Mouse (Mus musculus): ENCODE measurements around the gene Prdx4. TPM values are rescaled to one million over a fixed set of nuclear protein-coding genes. Genes with fewer than 3 reads are reported as not detected.
"Not testable (repeated sequence)": the region's sequence is repeated elsewhere in the genome, so short reads cannot be mapped to it uniquely, and the experiment has no call there.

The Prdx4 gene
- 137 and 143 TPM in 2 replicates for polyA plus RNA-seq (2016; fragmentation: Nextera tagmentation; extraction: Ambion mirVana)

GRCm38 (mm10) chrX:155340654-155341053 is at the start of gene Prdx4:
Gene Prdx4, minus strand, starts transcription at chrX:155340754.
- Histone ChIP-seq H3K36me3 (no peaks in the 10 kb centered on the region), H3K4me3 (no peak within 1 kb of the TSS), H3K9ac (no peak within 1 kb of the TSS), H3K4me2 (no peak within 1 kb of the TSS), H3K27me3 (replicated peaks) (no peaks in the 10 kb centered on the region), H3K9me3 (replicated peaks) (no peaks in the 10 kb centered on the region), H3K27ac (no peak within 1 kb of the TSS), H3K4me1 (0 out of 2 replicates have a peak, but pooled peaks cover 3% of the 10 kb centered on the region)
- no peak for ATAC-seq

- Histone ChIP-seq H3K27me3 (replicated peaks) (no peaks in the 10 kb centered on the region), H3K4me1 (no peaks in the 10 kb centered on the region), H3K4me2 (no peak overlapping the region), H3K4me3 (no peak overlapping the region), H3K36me3 (no peaks in the 10 kb centered on the region), H3K9ac (no peak overlapping the region), H3K27ac (no peak overlapping the region), H3K9me3 (replicated peaks) (no peaks in the 10 kb centered on the region)
- WGBS (ENCODE audit: insufficient replicate concordance) = 18% methylated on average over 2 of the region's 2 CpGs
- no peak for ATAC-seq
Observed at GRCm38 (mm10) chrX:155376538-155376937, 36.0 kb upstream of the Prdx4 start.

GRCm38 (mm10) chrX:155375458-155375857 is 34.9 kb upstream of the Prdx4 start:
- no peak for ATAC-seq
- WGBS (ENCODE audit: insufficient replicate concordance) = 29% methylated on average over 1 of the region's 1 CpGs
- Histone ChIP-seq H3K27ac (no peak overlapping the region), H3K4me1 (no peaks in the 10 kb centered on the region), H3K4me3 (no peak overlapping the region), H3K4me2 (no peak overlapping the region), H3K36me3 (no peaks in the 10 kb centered on the region), H3K9me3 (replicated peaks) (no peaks in the 10 kb centered on the region), H3K27me3 (replicated peaks) (no peaks in the 10 kb centered on the region), H3K9ac (no peak overlapping the region)

GRCm38 (mm10) chrX:155370110-155370509 is 29.6 kb upstream of the Prdx4 start:
- 39% methylated on average over 3 of the region's 3 CpGs for WGBS (ENCODE audit: insufficient replicate concordance)
- not testable (repeated sequence) for ATAC-seq; H3K9me3 ChIP-seq (replicated peaks)

GRCm38 (mm10) chrX:155365095-155365494 is 24.5 kb upstream of the Prdx4 start:
- Histone ChIP-seq H3K4me1 (no peaks in the 10 kb centered on the region), H3K27ac (no peak overlapping the region), H3K4me3 (no peak overlapping the region), H3K36me3 (no peaks in the 10 kb centered on the region), H3K9ac (no peak overlapping the region), H3K9me3 (replicated peaks) (no peaks in the 10 kb centered on the region), H3K27me3 (replicated peaks) (no peaks in the 10 kb centered on the region), H3K4me2 (no peak overlapping the region)
- no peak for ATAC-seq
- WGBS (ENCODE audit: insufficient replicate concordance) = 20% methylated on average over 2 of the region's 2 CpGs

More at GRCm38 (mm10) chrX:155370110-155370509, 29.6 kb upstream of the Prdx4 start:
- H3K4me1 ChIP-seq; H3K27ac ChIP-seq; H3K4me2 ChIP-seq; H3K9ac ChIP-seq; H3K36me3 ChIP-seq; H3K4me3 ChIP-seq; H3K27me3 ChIP-seq (replicated peaks): not testable (repeated sequence)

GRCm38 (mm10) chrX:155346249-155346648 is 5.7 kb upstream of the Prdx4 start:
- Histone ChIP-seq H3K4me3 (no peak overlapping the region), H3K9me3 (replicated peaks) (no peaks in the 10 kb centered on the region), H3K4me2 (no peak overlapping the region), H3K27ac (no peak overlapping the region), H3K9ac (no peak overlapping the region), H3K4me1 (no peaks in the 10 kb centered on the region), H3K36me3 (no peaks in the 10 kb centered on the region), H3K27me3 (replicated peaks) (no peaks in the 10 kb centered on the region)
- ATAC-seq = no peak
- 82% methylated on average over 2 of the region's 2 CpGs for WGBS (ENCODE audit: insufficient replicate concordance)

- H3K27ac ChIP-seq = peak overlapping the region; percentile 84
- peak overlapping the region; percentile 67 for H3K4me2 ChIP-seq
- H3K36me3 ChIP-seq = peaks cover 5% of the 10 kb centered on the region; the same call in 1 of the 2 replicates
- no peaks in the 10 kb centered on the region for H3K27me3 ChIP-seq (replicated peaks)
- peak overlapping the region; percentile 66 for H3K4me3 ChIP-seq
- 0 out of 2 replicates have a peak, but pooled peaks cover 3% of the 10 kb centered on the region for H3K4me1 ChIP-seq
- no peaks in the 10 kb centered on the region for H3K9me3 ChIP-seq (replicated peaks)
- peak overlapping the region; percentile 62 for H3K9ac ChIP-seq
- WGBS (ENCODE audit: insufficient replicate concordance) = 8% methylated on average over 49 of the region's 49 CpGs
- ATAC-seq = peak; percentile 97
Observed at GRCm38 (mm10) chrX:155337905-155338721, 2.4 kb downstream of the Prdx4 start.

- Histone ChIP-seq H3K4me2 (peak overlapping the region; percentile 67), H3K27ac (peak overlapping the region; percentile 84; the same call in 1 of the 2 replicates), H3K4me3 (peak overlapping the region; percentile 66), H3K36me3 (peaks cover 11% of the 10 kb centered on the region; the same call in 1 of the 2 replicates), H3K27me3 (replicated peaks) (no peaks in the 10 kb centered on the region), H3K9me3 (replicated peaks) (no peaks in the 10 kb centered on the region), H3K9ac (peak overlapping the region; percentile 62), H3K4me1 (0 out of 2 replicates have a peak, but pooled peaks cover 3% of the 10 kb centered on the region)
- no peak for ATAC-seq
- 20% methylated on average over 7 of the region's 7 CpGs for WGBS (ENCODE audit: insufficient replicate concordance)
Observed at GRCm38 (mm10) chrX:155337567-155337904, 3.0 kb downstream of the Prdx4 start.

GRCm38 (mm10) chrX:155318005-155318404 is 22.5 kb downstream of the Prdx4 start:
- WGBS (ENCODE audit: insufficient replicate concordance) = 37% methylated on average over 4 of the region's 4 CpGs
- Histone ChIP-seq H3K4me1 (no peaks in the 10 kb centered on the region), H3K9ac (no peak overlapping the region), H3K4me3 (no peak overlapping the region), H3K27ac (no peak overlapping the region), H3K4me2 (no peak overlapping the region), H3K36me3 (no peaks in the 10 kb centered on the region), H3K9me3 (replicated peaks) (no peaks in the 10 kb centered on the region), H3K27me3 (replicated peaks) (no peaks in the 10 kb centered on the region)
- no peak for ATAC-seq

GRCm38 (mm10) chrX:155306390-155306789 is 34.2 kb downstream of the Prdx4 start:
- ATAC-seq = no peak
- Histone ChIP-seq H3K9ac (no peak overlapping the region), H3K4me3 (no peak overlapping the region), H3K36me3 (no peaks in the 10 kb centered on the region), H3K27me3 (replicated peaks) (no peaks in the 10 kb centered on the region), H3K4me1 (no peaks in the 10 kb centered on the region), H3K4me2 (no peak overlapping the region), H3K27ac (no peak overlapping the region), H3K9me3 (replicated peaks) (no peaks in the 10 kb centered on the region)
- WGBS (ENCODE audit: insufficient replicate concordance) = 91% methylated on average over 2 of the region's 2 CpGs

GRCm38 (mm10) chrX:155280427-155281044 is 60.0 kb downstream of the Prdx4 start:
- H3K27ac ChIP-seq = no peak overlapping the region
- H3K27me3 ChIP-seq (replicated peaks) = no peaks in the 10 kb centered on the region
- no peak overlapping the region for H3K4me2 ChIP-seq
- no peaks in the 10 kb centered on the region for H3K9me3 ChIP-seq (replicated peaks)
- WGBS (ENCODE audit: insufficient replicate concordance) = 38% methylated on average over 1 of the region's 1 CpGs
- H3K9ac ChIP-seq = no peak overlapping the region
- no peak for ATAC-seq
- no peak overlapping the region for H3K4me3 ChIP-seq
- no peaks in the 10 kb centered on the region for H3K4me1 ChIP-seq
- H3K36me3 ChIP-seq = no peaks in the 10 kb centered on the region

- Histone ChIP-seq H3K36me3 (no peaks in the 10 kb centered on the region; the same call in 1 of the 2 replicates), H3K4me2 (no peak overlapping the region), H3K4me3 (no peak overlapping the region), H3K27me3 (replicated peaks) (no peaks in the 10 kb centered on the region), H3K4me1 (no peaks in the 10 kb centered on the region), H3K9me3 (replicated peaks) (no peaks in the 10 kb centered on the region), H3K27ac (no peak overlapping the region), H3K9ac (no peak overlapping the region)
- ATAC-seq = no peak
- WGBS (ENCODE audit: insufficient replicate concordance) = 46% methylated on average over 4 of the region's 4 CpGs
Observed at GRCm38 (mm10) chrX:155278483-155278882, 62.1 kb downstream of the Prdx4 start.

Measured in liver, embryonic 12.5 days (tissue).